Comparison of ENCODE assay signal across 8 mouse cellular contexts in the genomic region with DNA sequence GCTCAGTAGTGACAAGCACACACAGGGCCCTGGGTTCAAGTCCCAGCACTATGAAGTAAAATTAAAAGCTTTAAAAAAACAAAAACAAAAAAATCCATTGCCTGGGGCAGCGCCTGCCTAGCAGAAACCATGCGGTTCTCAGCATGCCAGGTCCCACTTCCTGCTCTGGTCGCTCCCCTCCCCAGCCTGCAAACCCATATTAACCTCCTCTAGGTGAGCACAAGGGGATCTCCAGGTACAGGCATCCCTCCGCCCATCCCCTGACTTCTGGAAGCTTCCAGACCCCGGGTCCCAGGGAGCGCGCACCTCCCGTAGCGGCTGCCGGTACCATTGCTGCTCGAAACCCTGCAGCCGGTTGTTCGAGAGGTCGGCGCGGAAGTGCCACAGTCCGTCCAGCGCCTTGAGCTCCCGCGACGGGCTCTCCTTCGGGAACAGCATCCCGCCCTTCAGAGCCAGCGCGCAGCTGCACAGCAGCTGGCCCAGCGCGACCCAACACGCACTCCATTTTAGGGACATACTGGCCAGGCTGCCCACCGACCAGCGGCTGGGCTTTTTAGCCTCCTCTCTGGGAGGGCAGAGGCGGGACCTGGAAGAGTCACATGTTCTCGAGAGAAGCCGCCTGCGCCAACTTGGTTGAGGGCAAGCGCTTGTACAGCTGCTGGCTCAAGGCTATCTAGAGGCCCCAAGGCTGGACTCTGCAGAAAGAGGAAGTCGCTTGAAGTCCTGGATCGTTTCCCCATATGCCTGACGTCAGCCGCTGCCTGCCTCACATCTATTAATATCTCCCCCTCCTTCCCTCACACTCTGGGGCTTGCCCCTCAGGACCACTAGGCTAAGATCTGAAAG. TPM values are rescaled to one million over a fixed set of nuclear protein-coding genes. Genes with fewer than 3 reads are reported as not detected.
DNase-seq lines count a peak whose midpoint lies in the region; ATAC-seq and TF ChIP-seq lines count a peak whose summit lies in the region.

A gene (minus strand): TSS at position 749 of the 846 bp plus-strand sequence.

- H3K27ac ChIP-seq in gastrocnemius, adult 2 months, result peak within 1 kb of the TSS; percentile 89
- H3K27ac ChIP-seq in hindbrain, embryonic 16.5 days (ENCODE audit: low read depth, low read length), result peak within 1 kb of the TSS; percentile 54

- no peak for TF ChIP-seq CTCF in gastrocnemius, adult 2 months (IDR thresholded peaks at IDR 0.05)

- H3K4me1 ChIP-seq in hindbrain, embryonic 16.5 days (ENCODE audit: control insufficient read depth, insufficient read depth, low read depth, low read length), result peaks cover 12% of the 10 kb centered on the region

- H3K27me3 ChIP-seq in hindbrain, embryonic 16.5 days (replicated peaks; ENCODE audit: control insufficient read depth, insufficient read depth, low read length), result no peaks in the 10 kb centered on the region

- H3K4me2 ChIP-seq in hindbrain, embryonic 16.5 days (ENCODE audit: low read length), result peak within 1 kb of the TSS; percentile 94

- no peaks in the 10 kb centered on the region for H3K36me3 ChIP-seq in hindbrain, embryonic 16.5 days (ENCODE audit: control insufficient read depth, insufficient read depth, low read length)

- H3K9ac ChIP-seq in hindbrain, embryonic 16.5 days (ENCODE audit: low read depth, low read length), result peak within 1 kb of the TSS; percentile 86

- H3K4me3 ChIP-seq in gastrocnemius, adult 2 months, result peak within 1 kb of the TSS; percentile 88
- H3K4me3 ChIP-seq in hindbrain, embryonic 16.5 days (ENCODE audit: low read length), result peak within 1 kb of the TSS; percentile 82

- intact Hi-C loops in gastrocnemius, adult 2 months (cut with DNase I), result loop anchor here (5.0 kb wide), 1 partner anchor 95 kb away; a partner anchor contains a TSS

- peak; percentile 82 for ATAC-seq in common myeloid progenitor, adult 5-6 weeks (replicated peaks; ENCODE audit: low read depth, poor library complexity, severe bottlenecking)
- peak; percentile 91 for ATAC-seq in hindbrain, embryonic 16.5 days

- WGBS in hindbrain, embryonic 16.5 days, result 1% methylated on average over 38 of the region's 39 CpGs

- no peaks in the 10 kb centered on the region for H3K9me3 ChIP-seq in hindbrain, embryonic 16.5 days (ENCODE audit: control insufficient read depth, low read length)

- peak; percentile 50 for DNase-seq in T-cell, adult 2 months (ENCODE audit: low spot score)
- DNase-seq in gastrocnemius, adult 2 months, result peak; percentile 88
- peak; percentile 58 to 64 for DNase-seq in left cerebral cortex, adult 18-20 months (ENCODE audit: low spot score in 2 of 2)
- DNase-seq in lung, postnatal 4 days, result peak; percentile 90 to 95
- DNase-seq in retina, postnatal 1 day, result peak; percentile 91
- peak; percentile 75 for DNase-seq in thymus, postnatal 4 days

RNA-seq across cellular contexts. Expression of the gene that starts here (rescaled TPM):
- 50.5 and 61.8 TPM in 2 replicates for total RNA-seq in common myeloid progenitor, adult 5-6 weeks (2017)
- 1 to 10 TPM; 5.6 to 8.3 TPM for total RNA-seq in gastrocnemius, adult 2 months (2021)
- 35.8 and 37.3 TPM in 2 replicates for polyA plus RNA-seq in hindbrain, embryonic 16.5 days (2015; fragmentation: Nextera tagmentation; extraction: Ambion mirVana)
- total RNA-seq in left cerebral cortex, adult 18-20 months (2021), result 10 to 100 TPM; 10.6 to 12.7 TPM

Comparison
In these comparisons a context has a peak if more than half of its experiments do, and no peak if none do; other contexts are left out.
1. Peak in every context shown above with its lines: DNase-seq, ATAC-seq, H3K4me3 ChIP-seq and H3K27ac ChIP-seq.